Mouse (Mus musculus): Measurements from ENCODE around the gene Pdzd2.

DNA sequence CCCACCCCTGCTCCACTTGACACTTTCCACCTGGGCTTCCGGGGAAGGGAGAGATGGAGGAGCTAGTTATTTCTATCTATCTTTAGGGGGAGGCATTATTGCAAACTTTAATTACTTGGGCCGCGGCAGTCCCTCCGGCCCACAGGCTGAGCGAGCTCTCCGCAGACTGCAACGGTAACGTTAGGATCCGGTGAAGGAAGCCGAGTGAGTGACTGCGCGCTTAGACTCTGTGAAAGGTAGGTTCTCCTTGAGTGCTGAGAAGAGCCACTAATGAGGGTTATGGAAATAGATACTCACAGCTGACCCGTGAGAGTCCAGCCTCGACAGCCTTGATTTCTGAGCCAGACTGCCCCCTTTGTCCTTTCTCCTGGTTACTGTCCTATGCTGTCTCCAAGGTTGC is 20.9 kb downstream of the Pdzd2 start:
- TF ChIP-seq CTCF (IDR thresholded peaks at IDR 0.05) (no peak), EP300 (IDR thresholded peaks at IDR 0.05) (no peak)
